Mouse (Mus musculus) CD4-positive helper T cell, adult 2 months (primary cell): ENCODE results near the gene Gm20870.
"Not testable (repeated sequence)": the region's sequence is repeated elsewhere in the genome, so short reads cannot be mapped to it uniquely, and the experiment has no call there.

ENCODE experiments used
- DNase-seq: peaks from one replicate; pipeline ENCODE4 v3.0.0-alpha.2; 2012; ENCODE audit warnings: low read depth, missing footprints, low spot score

Gm20870 gene

GRCm38 (mm10) chrY:71691743-71692142 is at the start of gene Gm20870:
TSS of gene Gm20870 (plus strand) at chrY:71692043.
- not testable (repeated sequence) for DNase-seq
